9 mouse cellular contexts compared by ENCODE assay signal in the genomic region with DNA sequence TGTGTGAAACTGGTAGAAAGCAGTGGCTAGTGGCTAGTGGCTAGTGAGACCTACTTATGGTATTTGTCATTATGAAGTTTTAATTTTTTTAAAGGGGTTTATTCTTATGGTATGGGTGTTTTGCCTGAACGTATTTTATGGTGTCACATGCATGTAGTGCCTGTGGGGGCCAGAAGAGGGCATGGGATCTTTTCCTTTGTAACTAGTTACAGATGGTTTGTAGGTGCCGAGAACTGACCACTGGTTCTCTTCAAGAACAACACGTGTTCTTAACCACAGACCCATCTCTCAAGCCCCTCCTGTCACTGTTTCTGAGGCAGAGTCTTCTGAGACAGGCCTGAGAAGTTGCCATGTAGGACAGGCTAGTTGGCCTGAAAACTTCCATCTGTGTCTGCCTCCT. TPM values are rescaled to one million over a fixed set of nuclear protein-coding genes. Genes with fewer than 3 reads are reported as not detected.
DNase-seq lines count a peak whose midpoint lies in the region; ATAC-seq and TF ChIP-seq lines count a peak whose summit lies in the region.
"Had no signal": no experiment of that assay in that cellular context is flagged by ENCODE, and none has a peak within 500 bp of the region (broad histone marks: within the 10 kb centered on the region; RNA-seq: fewer than 3 reads in every experiment).

No protein-coding gene starts in this region.

- no peak for TF ChIP-seq POLR2A in testis, adult 2 months (IDR thresholded peaks at IDR 0.05; ENCODE audit: control insufficient read depth, low read depth, low read length)

- H3K9me3 ChIP-seq in forebrain, embryonic 11.5 days (ENCODE audit: control insufficient read depth, low read length): no peaks in the 10 kb centered on the region
- no peaks in the 10 kb centered on the region for H3K9me3 ChIP-seq in limb, embryonic 13.5 days
- H3K9me3 ChIP-seq in stomach, postnatal 0 days (ENCODE audit: control insufficient read depth, low read length): no peaks in the 10 kb centered on the region

- no peak overlapping the region for H3K27ac ChIP-seq in testis, adult 2 months (ENCODE audit: control insufficient read depth, insufficient read depth, low read depth, low read length)
- no peak overlapping the region for H3K27ac ChIP-seq in forebrain, embryonic 11.5 days (ENCODE audit: low read depth, low read length)
- no peak overlapping the region for H3K27ac ChIP-seq in limb, embryonic 13.5 days
- no peak overlapping the region for H3K27ac ChIP-seq in stomach, postnatal 0 days (replicated peaks)

- no peak for TF ChIP-seq EP300 in stomach, postnatal 0 days (optimal IDR thresholded peaks at IDR 0.05)

- H3K4me2 ChIP-seq in forebrain, embryonic 11.5 days (ENCODE audit: low read depth, low read length, severe bottlenecking): peak overlapping the region; percentile 57
- peak overlapping the region; percentile 88 for H3K4me2 ChIP-seq in limb, embryonic 13.5 days (replicated peaks)
- H3K4me2 ChIP-seq in stomach, postnatal 0 days (replicated peaks; ENCODE audit: low read depth): no peak overlapping the region

- DNase-seq in testis, postnatal 14 days (ENCODE audit: low spot score): no peak
- DNase-seq in forebrain, embryonic 11.5 days (ENCODE audit: low spot score): no peak
- no peak for DNase-seq in stomach, postnatal 0 days (ENCODE audit: low spot score)
- DNase-seq in kidney, adult 8-10 months: no peak
- no peak for DNase-seq in embryo, embryonic 11 days
- no peak for DNase-seq in cerebellum, postnatal 10 days
- DNase-seq: gastrocnemius, postnatal 25 days had no signal

- no peak overlapping the region for H3K9ac ChIP-seq in forebrain, embryonic 11.5 days (ENCODE audit: low read length)
- H3K9ac ChIP-seq in limb, embryonic 13.5 days: no peak overlapping the region
- H3K9ac ChIP-seq in stomach, postnatal 0 days (ENCODE audit: low read length): no peak overlapping the region

- H3K4me1 ChIP-seq in testis, adult 2 months (ENCODE audit: control insufficient read depth, insufficient read depth, low read length): peaks cover 5% of the 10 kb centered on the region; the same call in 1 of the 2 replicates
- peaks cover 5% of the 10 kb centered on the region; the same call in 1 of the 2 replicates for H3K4me1 ChIP-seq in forebrain, embryonic 11.5 days (replicated peaks; ENCODE audit: control insufficient read depth, insufficient read depth, low read length)
- peaks cover 17% of the 10 kb centered on the region for H3K4me1 ChIP-seq in limb, embryonic 13.5 days
- H3K4me1 ChIP-seq in stomach, postnatal 0 days (replicated peaks; ENCODE audit: control insufficient read depth, insufficient read depth): no peaks in the 10 kb centered on the region

- H3K36me3 ChIP-seq in testis, adult 2 months (ENCODE audit: control insufficient read depth, insufficient read depth, low read length): peaks cover 2% of the 10 kb centered on the region
- no peaks in the 10 kb centered on the region; the same call in 1 of the 2 replicates for H3K36me3 ChIP-seq in forebrain, embryonic 11.5 days (ENCODE audit: control insufficient read depth, insufficient read depth, low read length)
- H3K36me3 ChIP-seq in limb, embryonic 13.5 days: peaks cover 18% of the 10 kb centered on the region
- H3K36me3 ChIP-seq in stomach, postnatal 0 days (ENCODE audit: control insufficient read depth, insufficient read depth, low read length): no peaks in the 10 kb centered on the region

- no peaks in the 10 kb centered on the region for H3K27me3 ChIP-seq in testis, adult 2 months (ENCODE audit: control insufficient read depth, insufficient read depth, low read length)
- H3K27me3 ChIP-seq in forebrain, embryonic 11.5 days (ENCODE audit: control insufficient read depth, insufficient read depth, low read length): no peaks in the 10 kb centered on the region; the same call in 1 of the 2 replicates
- H3K27me3 ChIP-seq in limb, embryonic 13.5 days: no peaks in the 10 kb centered on the region
- no peaks in the 10 kb centered on the region for H3K27me3 ChIP-seq in stomach, postnatal 0 days (ENCODE audit: control insufficient read depth, insufficient read depth, low read length)

- H3K4me3 ChIP-seq in testis, adult 2 months (ENCODE audit: control insufficient read depth, low read depth, low read length): peak overlapping the region; percentile 99
- no peak overlapping the region for H3K4me3 ChIP-seq in forebrain, embryonic 11.5 days (ENCODE audit: low read depth, low read length)
- peak overlapping the region; percentile 74 for H3K4me3 ChIP-seq in limb, embryonic 13.5 days
- H3K4me3 ChIP-seq in stomach, postnatal 0 days (ENCODE audit: low read depth, low read length): no peak overlapping the region

- no peak for ATAC-seq in forebrain, embryonic 11.5 days (replicated peaks; ENCODE audit: low FRiP score)
- ATAC-seq in limb, embryonic 13.5 days (ENCODE audit: low FRiP score, low read depth): no peak
- ATAC-seq in stomach, postnatal 0 days (ENCODE audit: low FRiP score, low TSS enrichment): no peak

- no peak for TF ChIP-seq CTCF in testis, adult 2 months (IDR thresholded peaks at IDR 0.05; ENCODE audit: control insufficient read depth, insufficient read depth, insufficient replicate concordance, low read depth, low read length)
- TF ChIP-seq CTCF in stomach, postnatal 0 days (IDR thresholded peaks at IDR 0.05; ENCODE audit: low read depth): peak; percentile 14; the same call in 1 of the 2 replicates

- 91% methylated on average over 3 of the region's 3 CpGs for WGBS in forebrain, embryonic 11.5 days
- 94% methylated on average over 3 of the region's 3 CpGs for WGBS in limb, embryonic 13.5 days
- WGBS in stomach, postnatal 0 days: 91% methylated on average over 3 of the region's 3 CpGs

RNA-seq across cellular contexts. Expression of gene Wdr35, which starts 1.4 kb away (rescaled TPM):
- polyA plus RNA-seq in testis, adult 2 months (2012; rRNA removed): 30.4 and 37.6 TPM in 2 replicates
- polyA plus RNA-seq in forebrain, embryonic 11.5 days (2014; fragmentation: Nextera tagmentation; extraction: Ambion mirVana): 26.3 and 28.0 TPM in 2 replicates
- polyA plus RNA-seq in limb, embryonic 13.5 days (2015; fragmentation: Nextera tagmentation; extraction: Ambion mirVana): 28.6 and 29.9 TPM in 2 replicates
- 3.9 and 4.8 TPM in 2 replicates for polyA plus RNA-seq in stomach, postnatal 0 days (2015; fragmentation: Nextera tagmentation; extraction: Ambion mirVana)

RNA-seq across cellular contexts. Expression of gene Matn3, which starts 27.3 kb away (rescaled TPM):
- polyA plus RNA-seq in testis, adult 2 months (2012; rRNA removed): 0.07 and 0.18 TPM in 2 replicates
- 1.8 and 2.0 TPM in 2 replicates for polyA plus RNA-seq in forebrain, embryonic 11.5 days (2014; fragmentation: Nextera tagmentation; extraction: Ambion mirVana)
- polyA plus RNA-seq in limb, embryonic 13.5 days (2015; fragmentation: Nextera tagmentation; extraction: Ambion mirVana): 31.5 and 36.3 TPM in 2 replicates
- 0.18 and 0.27 TPM in 2 replicates for polyA plus RNA-seq in stomach, postnatal 0 days (2015; fragmentation: Nextera tagmentation; extraction: Ambion mirVana)

RNA-seq across cellular contexts. Expression of gene Laptm4a, which starts 53.6 kb away (rescaled TPM):
- 315 and 383 TPM in 2 replicates for polyA plus RNA-seq in testis, adult 2 months (2012; rRNA removed)
- polyA plus RNA-seq in forebrain, embryonic 11.5 days (2014; fragmentation: Nextera tagmentation; extraction: Ambion mirVana): 196 and 197 TPM in 2 replicates
- polyA plus RNA-seq in limb, embryonic 13.5 days (2015; fragmentation: Nextera tagmentation; extraction: Ambion mirVana): 391 and 410 TPM in 2 replicates
- polyA plus RNA-seq in stomach, postnatal 0 days (2015; fragmentation: Nextera tagmentation; extraction: Ambion mirVana): 299 and 327 TPM in 2 replicates

RNA-seq across cellular contexts. Expression of gene Ttc32, which starts 54.7 kb away (rescaled TPM):
- 1.6 and 1.9 TPM in 2 replicates for polyA plus RNA-seq in testis, adult 2 months (2012; rRNA removed)
- polyA plus RNA-seq in forebrain, embryonic 11.5 days (2014; fragmentation: Nextera tagmentation; extraction: Ambion mirVana): 20.5 and 21.1 TPM in 2 replicates
- 15.7 and 17.9 TPM in 2 replicates for polyA plus RNA-seq in limb, embryonic 13.5 days (2015; fragmentation: Nextera tagmentation; extraction: Ambion mirVana)
- polyA plus RNA-seq in stomach, postnatal 0 days (2015; fragmentation: Nextera tagmentation; extraction: Ambion mirVana): 19.5 and 19.6 TPM in 2 replicates

Comparison
In these comparisons a context has a peak if more than half of its experiments do, and no peak if none do; other contexts are left out.
1. H3K4me3 ChIP-seq: peak in testis, adult 2 months (single experiment) and limb, embryonic 13.5 days (single experiment); none in forebrain, embryonic 11.5 days (single experiment) and stomach, postnatal 0 days (single experiment).
2. RNA of gene Matn3, which starts 27.3 kb away (polyA plus RNA-seq): 31.5 to 36.3 TPM in limb, embryonic 13.5 days; 1.8 to 2.0 TPM in forebrain, embryonic 11.5 days, 0.18 to 0.27 TPM in stomach, postnatal 0 days and 0.07 to 0.18 TPM in testis, adult 2 months; every median in the first group is over 10 times any median in the second.